Mouse (Mus musculus): ENCODE measurements around the gene Wipf3. TPM values are rescaled to one million over a fixed set of nuclear protein-coding genes. Genes with fewer than 3 reads are reported as not detected.

Gene Wipf3
- total RNA-seq, 1 experiment from 2014 or later: 5.0 TPM

DNA sequence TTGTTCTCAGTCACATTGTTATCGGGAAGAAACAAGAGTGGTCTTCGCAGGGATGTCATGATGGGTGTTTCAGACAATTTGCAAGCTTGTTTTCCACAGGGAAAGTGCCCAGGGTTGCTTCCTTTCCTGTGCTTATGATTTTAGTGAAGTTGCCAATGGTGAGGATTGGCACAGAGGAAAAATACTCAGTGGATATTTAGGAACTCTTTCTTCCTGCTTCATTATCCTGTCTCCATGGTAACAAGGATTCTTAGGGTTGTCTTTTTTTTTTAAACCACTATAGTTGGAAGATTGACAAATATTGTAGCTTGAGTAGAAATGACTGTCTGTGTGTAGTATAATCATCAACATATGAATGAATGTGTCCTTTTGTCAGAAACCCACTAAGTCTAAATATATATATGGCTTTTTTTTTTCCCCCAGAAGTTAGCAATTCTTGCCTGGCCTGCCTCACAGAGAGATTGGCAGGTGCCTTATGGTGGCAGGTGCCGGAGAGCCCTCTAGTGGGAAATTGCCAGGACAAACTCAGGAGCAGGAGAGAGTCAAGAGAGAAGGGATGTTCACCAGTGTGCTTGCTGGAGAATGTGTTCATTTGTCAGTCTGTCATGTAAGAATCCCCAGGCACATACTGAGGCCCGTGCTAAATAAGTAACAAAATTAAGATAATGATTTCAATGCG, 49.4 kb downstream of the Wipf3 start:
- DNase-seq: no peak

- no peak for DNase-seq
These were observed 52.1 kb downstream of the Wipf3 start for GRCm38 (mm10) chr6:54481390-54482112.

- no peak for DNase-seq
These were observed 55.6 kb downstream of the Wipf3 start for GRCm38 (mm10) chr6:54485000-54485399.

DNA sequence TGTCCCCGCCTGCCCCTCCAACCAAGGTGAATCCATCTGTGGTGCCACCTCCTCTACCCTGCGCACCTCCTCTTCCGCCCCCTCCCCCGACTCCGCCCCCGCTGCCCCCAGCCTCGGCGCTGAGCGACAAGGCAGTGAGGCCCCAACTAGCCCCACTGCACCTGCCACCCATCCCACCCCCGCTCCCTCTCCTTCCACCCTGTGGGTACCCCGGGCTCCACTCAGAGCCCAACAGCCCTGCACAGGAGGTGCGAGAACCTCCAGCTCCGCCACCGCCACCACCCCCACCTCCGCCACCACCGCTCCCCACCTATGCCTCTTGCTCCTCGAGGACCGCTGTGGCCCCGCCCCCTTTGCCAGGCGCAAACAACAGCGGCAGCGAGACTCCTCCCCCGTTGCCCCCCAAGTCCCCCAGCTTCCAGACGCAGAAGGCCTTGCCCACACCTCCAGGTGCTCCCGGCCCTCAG, 56.1 kb downstream of the Wipf3 start:
- peak; percentile 39 for DNase-seq

DNA sequence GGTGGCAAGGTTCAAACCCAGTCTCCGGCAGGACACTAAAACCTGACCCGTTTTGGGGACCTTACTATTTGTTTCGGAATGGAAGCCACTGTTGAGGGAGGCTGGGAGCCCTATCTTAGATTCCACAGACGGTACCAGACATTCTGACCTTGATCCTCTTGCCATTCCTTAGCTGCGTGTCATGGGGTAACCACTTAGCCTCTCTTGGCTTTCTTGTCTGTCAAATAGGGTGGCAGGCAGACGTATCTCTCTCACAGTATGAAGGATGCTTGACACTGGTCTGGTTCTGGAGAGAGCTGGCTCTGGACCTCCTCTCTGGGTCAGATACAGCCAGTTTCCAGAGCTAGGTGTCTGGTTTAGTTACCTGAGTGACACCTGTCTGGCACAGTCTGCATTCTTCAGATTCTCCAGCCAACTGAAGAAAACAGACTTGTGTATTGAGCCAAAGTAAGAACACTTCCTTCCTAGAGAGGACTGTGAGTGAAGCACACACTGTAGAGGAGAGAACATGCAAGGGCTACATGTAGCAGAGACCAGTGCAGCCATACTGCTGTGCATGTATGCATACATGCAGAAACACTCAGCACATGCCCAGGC, 56.7 kb downstream of the Wipf3 start:
- no peak for DNase-seq

DNA sequence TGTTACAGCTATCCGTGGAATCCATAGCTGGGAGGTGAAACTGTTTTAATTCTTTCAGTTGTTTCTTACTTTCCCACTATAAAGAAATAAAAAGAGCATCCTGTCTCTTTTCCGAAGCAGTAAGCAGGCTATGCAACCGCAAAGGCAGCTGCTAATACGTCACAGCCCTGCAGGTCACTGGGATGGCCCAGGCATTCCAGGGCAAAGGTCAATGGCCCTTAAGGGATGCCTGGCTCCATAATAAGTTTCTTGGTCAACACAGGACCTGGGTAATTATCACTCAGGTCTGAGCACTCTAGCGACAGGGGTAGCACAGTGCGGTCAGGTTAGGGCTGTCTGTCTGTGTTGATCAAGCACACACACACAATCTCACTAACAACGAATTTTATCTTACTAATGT, 61.7 kb downstream of the Wipf3 start:
- DNase-seq: no peak

DNA sequence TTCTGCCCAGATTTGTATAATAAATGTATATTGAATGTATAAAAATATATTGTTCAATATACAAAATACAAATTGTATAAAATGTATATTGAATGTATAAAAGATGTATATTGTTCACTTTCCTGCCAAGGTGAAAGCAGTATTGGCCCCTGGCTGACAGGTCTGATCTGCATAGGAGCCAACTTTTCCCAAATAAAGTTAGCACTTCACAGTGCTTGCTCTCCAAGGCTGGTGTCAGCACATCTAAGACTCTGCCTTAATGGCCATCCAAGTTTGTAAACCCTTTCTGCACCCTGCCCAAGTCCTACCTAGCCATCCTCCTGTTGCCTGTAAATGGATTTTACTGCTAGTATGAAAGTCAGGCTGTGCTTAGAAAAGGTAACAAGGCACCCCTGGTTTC, 64.7 kb downstream of the Wipf3 start:
- DNase-seq: no peak

GRCm38 (mm10) chr6:54494612-54495398, 65.4 kb downstream of the Wipf3 start:
- peak; percentile 61 for DNase-seq

DNA sequence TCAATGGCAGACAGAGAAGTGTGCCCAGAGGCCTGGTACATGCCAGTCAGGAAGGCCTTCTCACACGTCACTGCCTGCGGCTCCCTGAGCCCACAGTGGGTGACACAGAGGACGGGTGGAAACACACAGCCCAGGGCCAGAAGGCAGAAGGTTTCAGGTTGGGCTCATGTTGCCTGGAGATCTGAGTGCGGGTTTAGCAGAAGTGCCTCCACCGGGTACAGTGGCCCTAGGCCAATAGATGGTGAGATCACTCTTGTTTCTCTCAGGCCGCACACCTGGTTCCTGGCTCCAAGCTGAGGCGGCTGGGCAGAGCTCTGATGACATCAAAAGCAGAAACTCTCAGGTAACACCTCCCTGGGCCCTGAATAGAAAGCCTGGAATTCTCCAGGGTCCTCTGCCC, 66.8 kb downstream of the Wipf3 start:
- no peak for DNase-seq

DNA sequence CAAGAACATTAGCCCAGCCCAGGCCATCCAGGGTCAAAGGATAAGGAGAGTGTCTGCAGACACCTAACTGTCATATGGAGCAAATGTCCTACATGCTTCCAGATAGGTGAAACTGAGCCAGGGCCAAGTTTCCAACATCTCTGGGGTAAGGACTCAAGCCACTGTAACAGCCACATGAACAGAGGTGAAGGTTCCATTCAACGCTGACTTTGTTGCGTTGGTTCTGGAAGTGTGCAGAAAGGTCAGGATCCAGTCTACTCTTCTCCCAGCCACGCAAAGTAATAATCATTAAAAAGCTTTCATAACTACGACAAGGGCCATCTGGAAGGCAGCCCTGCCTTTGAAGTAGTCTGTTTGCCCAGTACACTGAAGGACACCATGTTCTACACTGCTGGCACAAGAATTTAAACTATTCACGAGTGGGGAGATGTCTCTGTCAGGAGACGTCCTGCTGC, 73.3 kb downstream of the Wipf3 start:
- DNase-seq: peak; percentile 76

- DNase-seq: no peak
These were observed 76.9 kb downstream of the Wipf3 start for GRCm38 (mm10) chr6:54506318-54506717.

GRCm38 (mm10) chr6:54507002-54507401, 77.6 kb downstream of the Wipf3 start:
- peak; percentile 73 for DNase-seq

- DNase-seq: no peak
These were observed 78.4 kb downstream of the Wipf3 start for GRCm38 (mm10) chr6:54507808-54508207.

DNA sequence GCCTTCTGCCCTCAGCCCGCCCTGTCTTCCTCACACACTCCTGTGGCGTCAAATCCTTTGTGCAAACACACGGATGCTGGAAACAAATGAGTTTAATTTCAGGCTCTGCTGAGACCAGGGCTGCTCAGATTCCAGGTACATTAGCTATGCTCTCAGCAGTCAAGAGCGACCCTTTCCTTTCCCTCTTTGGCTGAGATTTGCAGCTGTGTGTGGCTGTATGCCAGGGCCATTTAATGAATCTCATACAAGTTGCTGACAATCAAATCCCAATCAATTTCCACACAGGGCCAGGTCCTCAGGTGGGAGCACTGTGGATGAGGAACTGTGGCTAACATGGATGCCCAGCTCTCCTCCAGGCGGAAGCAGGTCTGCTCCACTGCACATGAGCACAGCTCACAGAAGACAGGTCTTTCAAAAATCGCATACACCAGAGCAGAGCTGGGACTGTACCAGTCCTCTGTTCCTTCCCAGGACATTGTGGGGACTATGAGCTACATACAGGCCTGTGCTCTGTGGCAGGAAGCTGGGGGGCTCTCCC, 78.9 kb downstream of the Wipf3 start:
- DNase-seq: no peak

DNA sequence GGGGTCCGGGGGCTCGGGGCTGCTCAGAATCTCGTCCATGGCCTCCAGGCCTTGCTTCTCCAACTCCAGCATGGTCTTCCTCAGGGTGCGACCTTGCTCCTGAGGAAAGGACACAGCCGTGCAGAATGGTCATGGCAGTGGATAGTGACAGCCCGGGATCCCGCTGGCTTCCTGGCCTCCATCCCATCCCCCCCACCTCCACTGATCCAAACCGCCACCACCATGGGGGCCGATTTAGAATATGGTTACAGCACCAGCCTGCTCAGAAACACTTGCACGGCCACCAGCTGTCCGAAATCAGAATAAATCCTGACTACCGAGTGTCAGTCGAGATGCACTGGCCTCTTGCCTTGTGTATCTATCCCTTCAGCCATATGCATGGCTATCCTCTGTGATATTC, 79.9 kb downstream of the Wipf3 start:
- DNase-seq: no peak

- DNase-seq: no peak
These were observed 82.9 kb downstream of the Wipf3 start for GRCm38 (mm10) chr6:54512256-54512655.

DNA sequence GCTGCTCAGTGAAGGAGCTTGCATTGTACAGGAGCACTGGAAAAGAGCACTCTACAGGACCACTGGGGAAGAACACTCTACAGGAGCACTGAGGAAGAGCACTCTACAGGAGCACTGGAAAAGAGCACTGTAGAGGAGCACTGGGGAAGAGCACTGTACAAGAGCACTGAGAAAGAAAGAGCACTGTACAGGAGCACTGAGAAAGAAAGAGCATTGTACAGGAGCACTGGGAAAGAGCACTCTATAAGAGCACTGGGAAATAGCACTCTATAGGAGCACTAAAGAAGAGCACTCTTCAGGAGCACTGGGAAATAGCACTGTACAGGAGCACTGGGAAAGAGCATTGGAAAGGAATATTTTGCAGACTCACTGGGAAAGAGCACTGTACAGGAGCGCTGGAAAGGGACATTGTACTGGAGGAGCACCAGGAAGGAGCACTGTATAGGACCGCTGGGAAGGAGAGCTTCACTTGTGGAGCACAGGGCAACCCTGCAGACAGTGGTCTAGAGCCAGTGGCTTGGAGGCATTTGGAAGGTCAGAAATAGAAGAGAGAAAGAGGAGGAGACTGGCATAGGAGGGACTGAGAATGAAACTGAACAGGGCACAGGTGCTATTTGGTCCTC, 87.2 kb downstream of the Wipf3 start:
- DNase-seq: no peak

- no peak for DNase-seq
These were observed 89.4 kb downstream of the Wipf3 start for GRCm38 (mm10) chr6:54518758-54519157.

DNA sequence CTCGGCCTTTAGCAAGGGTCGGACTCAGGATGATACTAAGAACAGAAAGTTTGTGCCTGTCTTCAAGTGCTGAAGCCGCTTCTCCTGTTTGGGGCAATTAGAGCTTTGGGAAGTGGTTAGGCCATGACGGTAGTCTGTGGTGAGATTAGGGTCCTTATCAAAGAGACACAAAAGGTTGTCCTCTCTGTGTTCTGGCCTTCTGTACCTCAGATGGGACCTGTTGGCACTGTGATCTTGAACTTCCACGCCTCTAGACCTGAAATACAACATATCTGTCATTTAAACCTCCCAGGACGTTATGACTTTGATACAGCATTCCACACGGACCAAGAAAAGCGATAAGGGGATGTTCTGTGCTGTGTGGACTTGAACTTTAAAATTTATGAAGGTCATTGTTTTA, 99.3 kb downstream of the Wipf3 start:
- DNase-seq: no peak

GRCm38 (mm10) chr6:54530182-54530581, 100.8 kb downstream of the Wipf3 start:
- no peak for DNase-seq

DNA sequence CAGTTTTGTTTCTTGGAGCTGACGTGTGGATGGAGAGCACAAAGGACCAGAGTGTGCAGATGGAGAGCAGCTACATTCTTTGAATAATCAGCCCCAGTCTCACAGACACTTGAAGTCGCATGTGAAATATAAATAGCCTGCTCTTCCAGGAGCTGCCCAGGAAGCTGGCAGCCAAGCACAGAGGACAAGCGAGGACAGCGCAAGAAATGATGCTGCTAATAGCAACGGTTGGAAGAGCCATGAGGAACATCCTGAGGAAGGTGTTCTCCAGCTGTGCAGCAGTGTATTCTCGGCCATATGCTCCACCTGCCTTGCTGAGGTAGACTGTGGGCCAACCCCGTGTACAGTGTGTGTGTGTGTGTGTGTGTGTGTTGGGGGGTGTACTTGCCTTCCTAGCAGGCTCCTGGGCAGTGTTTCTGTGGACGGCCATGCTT, 101.7 kb downstream of the Wipf3 start:
- DNase-seq: no peak

- DNase-seq: no peak
These were observed 106.1 kb downstream of the Wipf3 start for GRCm38 (mm10) chr6:54535485-54535884.

Data from adrenal gland, postnatal 14 days (tissue).